Mouse (Mus musculus) heart, postnatal 0 days (tissue): ENCODE measurements at regions not wholly inside any gene's neighbourhood (a gene's known extent, or its start where the extent isn't known, plus 50 kb on each side); places are given as distances from the start of the nearest gene placed in this dataset.

Experiments
- CTCF ChIP-seq: IDR thresholded peaks from 2 replicates; pipeline ENCODE4 v1.5.1; 2016; ENCODE audit warnings: antibody characterized with exemption, control low read depth, low read depth
- EP300 ChIP-seq: IDR thresholded peaks from 2 replicates; pipeline ENCODE4 v1.6.1; 2016; ENCODE audit warnings: antibody characterized with exemption, low read depth

GRCm38 (mm10) chrX:72094631-72095030 lies 103.0 kb downstream of the Cnga2 start:
- TF ChIP-seq EP300 (no peak), CTCF (no peak)
